Mouse (Mus musculus) layer of hippocampus, postnatal 25 days (tissue): Measurements from ENCODE around the gene Fyn. TPM values are rescaled to one million over a fixed set of nuclear protein-coding genes. Genes with fewer than 3 reads are reported as not detected.

Source experiments
- DNase-seq, 2 experiments: peaks; one replicate each; pipeline ENCODE4 v3.0.0; 2022; ENCODE audit warnings: mixed read lengths in 2 of 2, low spot score in 1 of 2; ENCODE audit errors: extremely low spot score in 1 of 2
- total RNA-seq, 2 experiments: library from RNA; stranded (reverse); gene quantifications; 2 replicates each; pipeline ENCODE4 v1.2.3; 2021

Fyn gene
- total RNA-seq, 2 experiments from 2014 or later = 166 to 174 TPM

GRCm38 (mm10) chr10:39501977-39502706, 133.5 kb downstream of the Fyn start:
- DNase-seq = peak in 1 of 2 experiments; percentile 39

- DNase-seq = no peak
These were observed 134.7 kb downstream of the Fyn start for GRCm38 (mm10) chr10:39503331-39503730.

- peak in 1 of 2 experiments; percentile 36 for DNase-seq
These were observed 136.4 kb downstream of the Fyn start for GRCm38 (mm10) chr10:39505007-39505406.

GRCm38 (mm10) chr10:39505621-39506020, 137.0 kb downstream of the Fyn start:
- no peak for DNase-seq

GRCm38 (mm10) chr10:39506353-39506752, 137.7 kb downstream of the Fyn start:
- no peak for DNase-seq

- DNase-seq = no peak
These were observed 138.2 kb downstream of the Fyn start for GRCm38 (mm10) chr10:39506831-39507230.

- no peak for DNase-seq
These were observed 140.1 kb downstream of the Fyn start for GRCm38 (mm10) chr10:39508801-39509200.

- no peak for DNase-seq
These were observed 141.3 kb downstream of the Fyn start for GRCm38 (mm10) chr10:39509937-39510336.

GRCm38 (mm10) chr10:39512631-39513314, 144.1 kb downstream of the Fyn start:
- DNase-seq = no peak

- DNase-seq = no peak
These were observed 146.3 kb downstream of the Fyn start for GRCm38 (mm10) chr10:39514916-39515315.

- DNase-seq = no peak
These were observed 148.0 kb downstream of the Fyn start for GRCm38 (mm10) chr10:39516541-39517133.

GRCm38 (mm10) chr10:39517375-39517774, 148.7 kb downstream of the Fyn start:
- no peak for DNase-seq

GRCm38 (mm10) chr10:39518232-39518631, 149.6 kb downstream of the Fyn start:
- DNase-seq = no peak

GRCm38 (mm10) chr10:39518859-39519258, 150.2 kb downstream of the Fyn start:
- no peak for DNase-seq

- no peak for DNase-seq
These were observed 151.7 kb downstream of the Fyn start for GRCm38 (mm10) chr10:39520123-39520989.

GRCm38 (mm10) chr10:39521327-39521726, 152.7 kb downstream of the Fyn start:
- no peak for DNase-seq

GRCm38 (mm10) chr10:39521861-39522391, 153.3 kb downstream of the Fyn start:
- DNase-seq = no peak

- no peak for DNase-seq
These were observed 154.4 kb downstream of the Fyn start for GRCm38 (mm10) chr10:39522857-39523614.

GRCm38 (mm10) chr10:39524355-39524754, 155.7 kb downstream of the Fyn start:
- no peak for DNase-seq

GRCm38 (mm10) chr10:39525431-39525830, 156.8 kb downstream of the Fyn start:
- no peak for DNase-seq
